Mouse (Mus musculus) left cerebral cortex, postnatal 36 days (tissue): ENCODE results near the gene Defa30. TPM values are rescaled to one million over a fixed set of nuclear protein-coding genes. Genes with fewer than 3 reads are reported as not detected.
"Not testable (repeated sequence)": the region's sequence is repeated elsewhere in the genome, so short reads cannot be mapped to it uniquely, and the experiment has no call there.

Experiments used
- DNase-seq, 2 experiments: peaks; one replicate each; pipeline ENCODE4 v3.0.0; 2021 to 2022; ENCODE audit warnings: low spot score in 2 of 2, mixed read lengths in 1 of 2
- intact Hi-C: fragments of 180-260 bp; cut with DNase I; formaldehyde crosslinking; loops from one replicate; pipeline ENCODE4 v1.15.1; 2025
- total RNA-seq, 2 experiments: library from RNA; stranded (reverse); gene quantifications; 2 replicates each; pipeline ENCODE4 v1.2.3; 2021

Defa30 gene
- not detected for total RNA-seq

- DNase-seq = not testable (repeated sequence)
Measured at GRCm38 (mm10) chr8:21134342-21134741, at the start of gene Defa30. TSS of gene Defa30 (plus strand) at chr8:21134642.

GRCm38 (mm10) chr8:21093106-21093505 is 41.3 kb upstream of the Defa30 start:
- intact Hi-C loops = no loop called here
- DNase-seq = no peak

More at GRCm38 (mm10) chr8:21134342-21134741, at the start of gene Defa30:
- intact Hi-C loops = not testable (repeated sequence)

- DNase-seq, intact Hi-C loops: not testable (repeated sequence)
Measured at GRCm38 (mm10) chr8:21095950-21096349, 38.5 kb upstream of the Defa30 start, which contains the start of gene Gm14851. TSS of gene Gm14851 (minus strand) at chr8:21096050.

- intact Hi-C loops, DNase-seq: not testable (repeated sequence)
Measured at GRCm38 (mm10) chr8:21161977-21162376, 27.5 kb downstream of the Defa30 start, which contains the start of gene Defa22. TSS of gene Defa22 (plus strand) at chr8:21162277.

Other genes starting within 250 kb of the Defa30 start
- gene Defb33, start 242.0 kb upstream of the Defa30 start, total RNA-seq = not detected
- not detected for gene Gm15056, start 232.0 kb upstream of the Defa30 start, total RNA-seq
- gene Gm6040, start 212.6 kb upstream of the Defa30 start, total RNA-seq = not detected
- not detected for gene AY761185, start 189.9 kb upstream of the Defa30 start, total RNA-seq
- not detected for gene Defa21, start 109.1 kb upstream of the Defa30 start, total RNA-seq
- gene Defa23, start 79.6 kb upstream of the Defa30 start, total RNA-seq = not detected
- not detected for gene Defa35, start 69.6 kb upstream of the Defa30 start, total RNA-seq
- not detected for gene Defa25, start 50.2 kb upstream of the Defa30 start, total RNA-seq
- not detected for gene Gm14851, start 38.6 kb upstream of the Defa30 start, total RNA-seq
- gene Defa22, start 27.6 kb downstream of the Defa30 start, total RNA-seq = not detected
- gene Defa31, start 57.0 kb downstream of the Defa30 start, total RNA-seq = not detected
- gene Gm15293, start 66.9 kb downstream of the Defa30 start, total RNA-seq = not detected
- gene Gm15292, start 115.1 kb downstream of the Defa30 start, total RNA-seq = not detected
- not detected for gene Defa27, start 180.9 kb downstream of the Defa30 start, total RNA-seq
- gene Defa29, start 192.4 kb downstream of the Defa30 start, total RNA-seq = not detected
- gene Defa2, start 243.9 kb downstream of the Defa30 start, total RNA-seq = not detected